Mouse (Mus musculus) CH12.LX (cell line): Measurements from ENCODE around the gene Tagln2. TPM values are rescaled to one million over a fixed set of nuclear protein-coding genes. Genes with fewer than 3 reads are reported as not detected.
A peak's percentile ranks its signal among the peaks of the same experiment; 100 is the strongest.

Experiments used
- DNase-seq: peaks from one replicate; pipeline ENCODE4 v3.0.0-alpha.2; 2013; ENCODE audit errors: extremely low read depth
- H3K27ac ChIP-seq: 2 replicates; pipeline ENCODE4 v1.5.1; 2012; ENCODE audit warnings: low read depth, mild to moderate bottlenecking, control low read depth, moderate library complexity; ENCODE audit not compliant: insufficient read depth
- H3K27me3 ChIP-seq: replicated peaks from 2 replicates; pipeline ENCODE3; 2012; ENCODE audit warnings: inconsistent platforms
- H3K36me3 ChIP-seq, 2 experiments: replicated peaks in 1 of 2; 2 replicates each; pipeline versions ENCODE3 to v1.6.1; 2012; ENCODE audit warnings: inconsistent platforms in 1 of 2, low read length in 1 of 2, mild to moderate bottlenecking in 1 of 2, mixed read lengths in 1 of 2, moderate library complexity in 1 of 2; ENCODE audit not compliant: control insufficient read depth in 1 of 2, insufficient read depth in 1 of 2
- H3K4me1 ChIP-seq, 2 experiments: 2 replicates each; pipeline ENCODE4 v1.6.1; 2012; ENCODE audit warnings: inconsistent platforms in 1 of 2, moderate library complexity in 1 of 2; ENCODE audit not compliant: insufficient read depth in 2 of 2, control insufficient read depth in 1 of 2
- H3K4me2 ChIP-seq: 2 replicates; pipeline ENCODE4 v1.6.1; 2012; ENCODE audit warnings: low read depth, mild to moderate bottlenecking, control low read depth; ENCODE audit not compliant: poor library complexity, insufficient read depth, severe bottlenecking
- H3K4me3 ChIP-seq, 3 experiments: fragments of 150-350 bp in 1 of 3; sonication (generic) in 1 of 3; replicated peaks in 1 of 3; 2 replicates each; pipeline versions ENCODE3 to v1.5.1; 2011 to 2012; ENCODE audit warnings: low read depth in 2 of 3, low read length in 2 of 3, mild to moderate bottlenecking in 2 of 3, moderate library complexity in 2 of 3, control low read depth in 1 of 3, improper control_type of control experiment in 1 of 3, inconsistent platforms in 1 of 3, mixed read lengths in 1 of 3; ENCODE audit not compliant: poor library complexity in 1 of 3
- H3K79me2 ChIP-seq: replicated peaks from 2 replicates; pipeline ENCODE4 v1.6.1; 2012; ENCODE audit warnings: mild to moderate bottlenecking, moderate library complexity; ENCODE audit not compliant: control insufficient read depth, poor library complexity, insufficient read depth, severe bottlenecking; ENCODE audit errors: extremely low read depth
- H3K9ac ChIP-seq: 2 replicates; pipeline ENCODE4 v1.6.1; 2012; ENCODE audit warnings: low read depth, mild to moderate bottlenecking, control low read depth, moderate library complexity; ENCODE audit not compliant: insufficient read depth
- H3K9me3 ChIP-seq: replicated peaks from 2 replicates; pipeline ENCODE3; 2012; ENCODE audit warnings: low read length, inconsistent platforms, mixed read lengths
- CHD1 ChIP-seq: IDR thresholded peaks from 2 replicates; pipeline ENCODE4 v1.6.1; 2012; ENCODE audit warnings: low read depth, low read length, improper control_type of control experiment, inconsistent platforms
- CHD2 ChIP-seq: IDR thresholded peaks from 2 replicates; pipeline ENCODE4 v1.6.1; 2011; ENCODE audit warnings: low read length, improper control_type of control experiment
- CTCF ChIP-seq, 2 experiments: IDR thresholded peaks in 1 of 2; conservative IDR thresholded peaks in 1 of 2; 2 replicates each; pipeline ENCODE4 v1.5.1; 2011 to 2012; ENCODE audit warnings: low read depth in 2 of 2, low read length in 2 of 2, improper control_type of control experiment in 1 of 2, inconsistent platforms in 1 of 2, mild to moderate bottlenecking in 1 of 2, moderate library complexity in 1 of 2
- E2F4 ChIP-seq: IDR thresholded peaks from 2 replicates; pipeline ENCODE4 v1.6.1; 2011; ENCODE audit warnings: low read depth, low read length, improper control_type of control experiment; ENCODE audit not compliant: insufficient replicate concordance
- ELF1 ChIP-seq: IDR thresholded peaks from 2 replicates; pipeline ENCODE4 v1.6.1; 2014; ENCODE audit warnings: low read depth, mild to moderate bottlenecking, inconsistent platforms, low read length, improper control_type of control experiment
- EP300 ChIP-seq: IDR thresholded peaks from 2 replicates; pipeline ENCODE4 v1.6.1; 2011; ENCODE audit warnings: low read length, improper control_type of control experiment
- GABPA ChIP-seq: IDR thresholded peaks from 2 replicates; pipeline ENCODE4 v1.6.1; 2012; ENCODE audit warnings: low read depth, low read length, improper control_type of control experiment, inconsistent platforms; ENCODE audit not compliant: insufficient replicate concordance
- IRF4 ChIP-seq: IDR thresholded peaks from 2 replicates; pipeline ENCODE4 v1.6.1; 2014; ENCODE audit warnings: low read depth, mild to moderate bottlenecking, inconsistent platforms, low read length, improper control_type of control experiment
- JUN ChIP-seq: IDR thresholded peaks from 2 replicates; pipeline ENCODE4 v1.6.1; 2011; ENCODE audit warnings: low read depth, mild to moderate bottlenecking, low read length, improper control_type of control experiment, moderate library complexity; ENCODE audit not compliant: insufficient read depth
- MAFK ChIP-seq: IDR thresholded peaks from 2 replicates; pipeline ENCODE4 v1.6.1; 2011; ENCODE audit warnings: low read length, improper control_type of control experiment; ENCODE audit not compliant: insufficient replicate concordance
- MAX ChIP-seq: IDR thresholded peaks from 2 replicates; pipeline ENCODE4 v1.6.1; 2011; ENCODE audit warnings: low read length, improper control_type of control experiment
- MAZ ChIP-seq: IDR thresholded peaks from 2 replicates; pipeline ENCODE4 v1.6.1; 2012; ENCODE audit warnings: low read depth, mild to moderate bottlenecking, inconsistent platforms, low read length, improper control_type of control experiment, moderate library complexity
- POLR2A ChIP-seq: IDR thresholded peaks from 2 replicates; pipeline ENCODE4 v1.6.1; 2011; ENCODE audit warnings: low read depth, mild to moderate bottlenecking, improper control_type of control experiment, low read length
- RAD21 ChIP-seq: IDR thresholded peaks from 2 replicates; pipeline ENCODE4 v1.6.1; 2011; ENCODE audit warnings: low read depth, mild to moderate bottlenecking, low read length, improper control_type of control experiment, moderate library complexity
- SIN3A ChIP-seq: IDR thresholded peaks from 2 replicates; pipeline ENCODE4 v1.6.1; 2012; ENCODE audit warnings: low read length, improper control_type of control experiment, inconsistent platforms
- SMC3 ChIP-seq: IDR thresholded peaks from 2 replicates; pipeline ENCODE4 v1.6.1; 2011; ENCODE audit warnings: low read depth, low read length, improper control_type of control experiment
- ZC3H11A ChIP-seq: IDR thresholded peaks from 2 replicates; pipeline ENCODE4 v1.6.1; 2012; ENCODE audit warnings: low read depth, mild to moderate bottlenecking, inconsistent platforms, low read length, improper control_type of control experiment
- ZKSCAN1 ChIP-seq: IDR thresholded peaks from 2 replicates; pipeline ENCODE4 v1.6.1; 2012; ENCODE audit warnings: low read depth, inconsistent platforms, low read length, improper control_type of control experiment, borderline replicate concordance
- ZMIZ1 ChIP-seq: IDR thresholded peaks from 2 replicates; pipeline ENCODE4 v1.6.1; 2012; ENCODE audit warnings: low read depth, mild to moderate bottlenecking, inconsistent platforms, low read length, improper control_type of control experiment
- dilution Hi-C: fragments of 300-500 bp; cut with MboI; formaldehyde crosslinking; loops from 2 replicates; pipeline ENCODE4 v1.14.3; 2020; ENCODE audit warnings: low sequenced_read_pairs; ENCODE audit not compliant: extremely low pct_unique_long_range_greater_than_20kb, extremely low pct_ligation_motif_present
- in situ Hi-C: fragments of 300-500 bp; cut with MboI; formaldehyde crosslinking; loops from 3 replicates; pipeline ENCODE4 v1.14.3; 2019; ENCODE audit warnings: low sequenced_read_pairs, low pct_ligation_motif_present, low pct_unique_long_range_greater_than_20kb, mixed read lengths
- polyA plus RNA-seq: library from polyadenylated mRNA; unstranded; fragments of >175 nt; gene quantifications from 2 replicates; pipeline ENCODE4 v1.2.1, GENCODE M21; 2012; ENCODE audit warnings: low read depth; ENCODE audit not compliant: insufficient read length
- total RNA-seq, 2 experiments: library from RNA; depleted of rRNA; stranded (reverse); fragments of 300-350 nt in 1 of 2; fragments of >200 nt in 1 of 2; gene quantifications; 2 replicates each; pipeline ENCODE4 v1.2.3; 2012 to 2014

Gene Tagln2
- total and polyA plus RNA-seq, 3 experiments: 172 to 337 (median 206) TPM

DNA sequence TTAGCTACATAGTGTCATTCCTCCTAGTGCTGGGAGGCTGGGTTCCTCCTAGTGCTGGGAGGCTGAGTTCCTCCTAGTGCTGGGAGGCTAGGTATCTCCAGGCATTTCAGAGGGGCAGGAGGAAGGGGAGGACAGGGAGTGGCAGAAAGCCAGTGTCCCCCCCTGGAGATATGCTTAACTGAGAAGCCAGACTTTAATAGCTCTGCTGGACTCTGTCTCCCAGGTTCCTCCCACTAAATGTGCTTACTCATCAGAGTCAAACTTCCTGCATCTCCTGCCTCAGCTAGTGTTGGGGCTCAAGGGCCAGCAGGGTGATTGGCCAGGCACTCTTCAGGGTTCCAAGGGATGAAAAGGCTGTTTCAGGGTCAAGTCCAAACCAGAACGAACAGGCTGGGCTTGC is 15.5 kb downstream of the Tagln2 start:
- Histone ChIP-seq H3K27me3 (no peaks in the 10 kb centered on the region), H3K9me3 (peaks cover 11% of the 10 kb centered on the region)
- dilution Hi-C loops: no loop called here
- no peak for DNase-seq
- TF ChIP-seq MAFK: peak; percentile 72
- no peak for TF ChIP-seq GABPA
- TF ChIP-seq, all 38 proteins: peak for 1
- in situ Hi-C loops: no loop called here
- Histone ChIP-seq H3K36me3 (peaks cover 0 to 1% of the 10 kb centered on the region in 2 experiments), H3K9ac (no peak overlapping the region), H3K27ac (no peak overlapping the region), H3K4me1 (peaks cover 10 to 35% of the 10 kb centered on the region in 2 experiments), H3K4me2 (no peak overlapping the region), H3K4me3 (no peak overlapping the region), H3K79me2 (no peaks in the 10 kb centered on the region)

- Histone ChIP-seq H3K4me1 (peaks cover 10 to 42% of the 10 kb centered on the region in 2 experiments), H3K4me2 (no peak overlapping the region), H3K9me3 (peaks cover 11% of the 10 kb centered on the region), H3K27ac (no peak overlapping the region), H3K79me2 (no peaks in the 10 kb centered on the region), H3K36me3 (peaks cover 0 to 1% of the 10 kb centered on the region in 2 experiments)
- in situ Hi-C loops: no loop called here
- TF ChIP-seq CHD2 (no peak), E2F4 (no peak), IRF4 (no peak), CHD1 (no peak), POLR2A (no peak), SIN3A (no peak), SMC3 (peak; percentile 49), ZC3H11A (no peak), MAZ (no peak), MAX (no peak), CTCF (conservative IDR thresholded peaks at IDR 0.05 in 1 of 2, IDR thresholded peaks at IDR 0.05 in 1 of 2; ENCODE audit: low read depth in 2 of 2, low read length in 2 of 2) (peak; percentile 59 to 64), JUN (no peak), RAD21 (peak; percentile 41), ZMIZ1 (no peak), ZKSCAN1 (no peak), EP300 (no peak), ELF1 (no peak)
- TF ChIP-seq, all 38 proteins: peak for 3
- dilution Hi-C loops: no loop called here
- H3K4me3 ChIP-seq: no peak overlapping the region
- no peak overlapping the region for H3K9ac ChIP-seq
- no peak for DNase-seq
- no peaks in the 10 kb centered on the region for H3K27me3 ChIP-seq
Measured at GRCm38 (mm10) chr1:172518013-172518412, 18.2 kb downstream of the Tagln2 start.
